Mouse (Mus musculus): Measurements from ENCODE around the gene Slc22a5. TPM values are rescaled to one million over a fixed set of nuclear protein-coding genes. Genes with fewer than 3 reads are reported as not detected.
A peak's percentile ranks its signal among the peaks of the same experiment; 100 is the strongest.
"Not testable (repeated sequence)": the region's sequence is repeated elsewhere in the genome, so short reads cannot be mapped to it uniquely, and the experiment has no call there.

The Slc22a5 gene
- polyA plus RNA-seq (2011; ENCODE audit: insufficient read length, low read depth, missing spikeins) = 7.1 and 7.2 TPM in 2 replicates

DNA sequence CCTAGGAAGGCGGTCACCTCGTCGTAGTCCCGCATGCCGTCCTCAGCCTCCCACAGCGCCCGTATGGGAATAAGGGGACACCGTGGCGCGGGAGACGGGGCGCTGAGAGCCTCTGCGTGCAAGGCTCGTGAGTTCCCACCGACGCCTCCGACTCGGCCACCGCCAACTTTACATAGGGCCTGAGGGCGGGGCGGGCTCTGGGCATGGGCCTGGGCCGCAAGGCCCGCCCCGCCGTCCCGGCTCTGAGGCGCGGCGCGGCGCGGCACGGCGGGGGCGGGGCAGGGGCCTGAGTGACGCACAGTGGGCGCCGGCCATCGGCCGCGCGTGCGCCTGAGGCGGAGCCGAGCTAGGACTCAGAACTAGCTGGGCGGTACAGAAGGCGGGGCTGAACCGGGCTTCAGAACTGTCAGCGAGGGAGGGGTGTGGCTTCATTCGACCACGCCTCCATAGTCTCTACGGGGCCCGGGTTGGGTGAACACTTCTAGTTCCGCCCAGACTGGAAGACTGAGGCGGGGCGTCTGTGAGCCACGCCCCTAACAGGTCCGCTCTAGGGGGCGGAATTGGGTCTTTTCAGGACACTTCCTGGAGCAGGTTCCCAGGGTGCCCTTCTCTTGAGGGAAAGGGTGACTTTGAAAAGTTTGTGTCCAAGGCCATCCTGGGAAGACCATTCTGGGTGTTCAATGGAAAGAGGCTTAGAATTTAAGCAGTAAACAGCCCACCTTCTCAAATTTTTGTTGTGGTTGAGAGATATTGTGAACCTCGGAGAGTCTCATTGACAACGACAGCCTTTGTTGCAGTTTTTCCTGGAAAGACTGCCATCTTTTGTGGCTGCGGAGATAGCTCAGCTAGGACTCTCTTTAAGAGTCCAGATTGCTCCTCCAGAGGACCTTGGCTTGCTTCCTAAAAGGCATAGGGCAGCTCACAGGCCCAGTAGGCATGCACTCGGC lies at the start of gene Slc22a5:
Slc22a5 (minus strand) TSS at position 156 of the 947 bp plus-strand sequence.
- no peak within 1 kb of the TSS for H3K27ac ChIP-seq (ENCODE audit: insufficient read depth, low read length)
- TF ChIP-seq POLR2A (IDR thresholded peaks at IDR 0.05; ENCODE audit: low read depth, low read length) (peak; percentile 82), CTCF (IDR thresholded peaks at IDR 0.05; ENCODE audit: borderline replicate concordance, insufficient read depth, low read length) (no peak)
- H3K4me1 ChIP-seq (ENCODE audit: control insufficient read depth, insufficient read depth, low read length) = no peaks in the 10 kb centered on the region; the same call in 1 of the 2 replicates
- H3K4me3 ChIP-seq (ENCODE audit: insufficient read depth, low read length) = peak within 1 kb of the TSS; percentile 67

DNA sequence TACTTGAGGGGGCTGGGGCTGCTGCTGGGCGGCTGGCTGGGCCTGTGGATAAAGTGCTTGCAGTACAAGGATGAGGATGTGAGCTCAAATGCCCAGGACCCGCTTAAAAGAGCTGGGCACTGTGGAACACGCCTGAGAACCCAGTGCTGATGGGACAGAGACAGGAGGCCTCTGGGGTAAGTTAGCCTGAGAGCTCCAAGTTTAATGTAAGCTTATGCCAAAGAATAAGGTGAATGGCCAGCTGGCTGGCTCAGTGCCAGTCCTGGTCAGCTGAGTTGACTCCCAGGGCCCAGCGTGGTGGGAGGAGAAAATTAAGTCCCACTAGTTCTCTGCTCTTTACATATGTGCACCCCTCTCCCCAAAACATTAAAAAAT lies 40.5 kb upstream of the Slc22a5 start:
- not testable (repeated sequence) for H3K27ac ChIP-seq (ENCODE audit: insufficient read depth, low read length); H3K4me3 ChIP-seq (ENCODE audit: insufficient read depth, low read length); H3K4me1 ChIP-seq (ENCODE audit: control insufficient read depth, insufficient read depth, low read length)

DNA sequence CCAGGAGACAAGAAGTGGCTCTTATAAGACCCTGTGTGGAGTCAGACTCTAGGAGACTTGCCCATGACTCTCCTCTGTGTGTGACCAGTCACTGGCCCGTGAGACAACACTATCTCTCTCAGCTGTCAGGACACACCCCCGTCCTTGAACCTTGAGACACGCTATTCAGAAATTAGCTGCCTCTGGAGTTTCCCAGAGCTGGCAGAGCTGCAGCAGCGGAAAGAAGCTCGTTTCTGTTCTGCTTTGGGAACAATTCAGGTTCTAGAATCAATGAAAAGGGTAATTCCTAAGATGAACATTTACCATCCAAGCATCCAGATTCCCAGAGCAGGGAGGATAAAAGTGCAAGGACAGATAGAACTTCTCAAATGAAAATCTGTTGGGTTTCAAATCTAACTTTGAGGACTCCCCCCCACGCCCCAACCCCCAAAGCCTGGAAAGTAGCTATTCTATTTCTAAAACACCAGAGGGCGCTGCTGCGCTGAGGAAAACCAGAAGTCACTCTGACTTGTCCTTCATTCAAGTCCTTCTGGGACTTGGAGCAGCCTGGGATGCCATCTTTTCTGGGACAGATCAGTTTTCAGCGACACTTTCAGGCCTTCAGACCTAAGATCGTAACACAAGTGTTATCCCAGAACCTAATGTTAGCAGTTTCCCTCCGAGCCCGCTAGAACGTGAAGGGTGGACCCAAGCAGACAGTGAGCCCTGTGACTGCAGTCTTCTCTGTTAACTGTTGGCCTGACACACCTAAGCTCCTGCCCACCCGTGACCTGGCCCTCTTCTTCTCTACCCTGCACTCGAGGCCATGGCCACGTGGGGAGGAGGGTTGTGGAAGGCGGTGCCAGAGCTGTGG lies 39.9 kb upstream of the Slc22a5 start:
- Histone ChIP-seq H3K27ac (ENCODE audit: insufficient read depth, low read length) (no peak overlapping the region), H3K4me1 (ENCODE audit: control insufficient read depth, insufficient read depth, low read length) (no peaks in the 10 kb centered on the region), H3K4me3 (ENCODE audit: insufficient read depth, low read length) (no peak overlapping the region)
- TF ChIP-seq CTCF (IDR thresholded peaks at IDR 0.05; ENCODE audit: borderline replicate concordance, insufficient read depth, low read length) (0 out of 2 replicates have a peak, but pooled peaks have one; percentile 21), POLR2A (IDR thresholded peaks at IDR 0.05; ENCODE audit: low read depth, low read length) (no peak)

DNA sequence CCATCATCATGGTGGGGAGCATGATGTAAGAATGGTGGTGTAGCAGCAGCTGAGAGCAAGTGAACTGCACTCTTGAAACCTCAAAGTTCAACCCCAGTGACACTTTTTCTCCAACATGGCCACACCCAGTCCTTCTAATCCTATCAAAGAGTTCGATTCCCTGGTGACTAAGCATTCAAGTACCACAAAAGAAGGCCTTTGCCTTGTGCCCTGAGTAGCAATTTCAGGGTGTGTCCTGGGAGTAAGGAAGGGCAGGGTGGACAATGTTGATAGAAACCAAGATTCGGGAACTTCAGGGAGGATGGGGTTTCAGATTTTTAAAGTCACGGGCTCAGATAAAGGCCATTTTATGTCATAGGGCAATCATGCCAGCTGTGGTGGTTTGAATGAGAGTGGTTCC lies 38.3 kb upstream of the Slc22a5 start:
- Histone ChIP-seq H3K4me1 (ENCODE audit: control insufficient read depth, insufficient read depth, low read length) (no peaks in the 10 kb centered on the region), H3K4me3 (ENCODE audit: insufficient read depth, low read length) (no peak overlapping the region), H3K27ac (ENCODE audit: insufficient read depth, low read length) (no peak overlapping the region)
- TF ChIP-seq CTCF (IDR thresholded peaks at IDR 0.05; ENCODE audit: borderline replicate concordance, insufficient read depth, low read length) (no peak), POLR2A (IDR thresholded peaks at IDR 0.05; ENCODE audit: low read depth, low read length) (no peak)

DNA sequence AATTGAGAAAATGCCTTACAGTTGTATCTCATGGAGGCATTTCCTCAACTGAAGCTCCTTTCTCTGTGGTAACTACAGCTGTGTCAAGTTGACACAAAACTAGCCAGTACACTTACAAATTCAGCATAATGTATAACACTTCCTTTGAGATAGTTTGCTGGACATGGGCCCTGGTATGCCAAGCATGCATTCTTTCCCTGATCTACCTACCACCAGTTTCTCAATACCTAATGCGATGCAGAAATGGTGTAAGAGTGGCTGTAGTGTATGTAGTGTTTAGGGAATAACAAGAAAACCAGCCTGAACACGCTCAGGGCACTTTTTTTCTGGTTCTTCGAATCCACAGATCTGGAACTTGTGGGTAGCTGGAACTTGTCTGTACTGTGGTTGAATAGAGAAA lies 37.1 kb upstream of the Slc22a5 start:
- Histone ChIP-seq H3K4me1 (ENCODE audit: control insufficient read depth, insufficient read depth, low read length) (no peaks in the 10 kb centered on the region), H3K27ac (ENCODE audit: insufficient read depth, low read length) (no peak overlapping the region), H3K4me3 (ENCODE audit: insufficient read depth, low read length) (no peak overlapping the region)
- no peak for TF ChIP-seq POLR2A (IDR thresholded peaks at IDR 0.05; ENCODE audit: low read depth, low read length)
- TF ChIP-seq CTCF (IDR thresholded peaks at IDR 0.05; ENCODE audit: borderline replicate concordance, insufficient read depth, low read length) = no peak

DNA sequence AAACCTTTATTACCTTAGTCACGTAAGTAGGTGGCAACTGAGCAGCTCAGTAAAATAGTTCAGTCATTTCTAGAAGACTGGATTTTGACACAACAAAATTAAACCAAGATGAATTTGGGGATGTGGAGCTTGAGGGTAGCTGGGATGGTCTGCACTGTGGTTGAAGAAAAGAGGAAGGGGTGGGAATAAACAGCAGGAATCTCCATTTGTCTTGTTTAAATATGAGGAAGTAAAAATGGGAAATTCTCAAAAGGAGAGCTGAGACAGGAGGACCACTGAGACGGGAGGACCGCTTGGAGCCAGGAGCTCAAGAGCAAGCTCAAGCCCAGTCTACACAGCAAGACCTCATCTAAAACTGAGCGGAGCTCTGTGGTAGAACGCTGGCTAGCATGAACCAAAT lies 34.8 kb upstream of the Slc22a5 start:
- no peaks in the 10 kb centered on the region for H3K4me1 ChIP-seq (ENCODE audit: control insufficient read depth, insufficient read depth, low read length)
- no peak overlapping the region for H3K27ac ChIP-seq (ENCODE audit: insufficient read depth, low read length)
- TF ChIP-seq CTCF (IDR thresholded peaks at IDR 0.05; ENCODE audit: borderline replicate concordance, insufficient read depth, low read length) = no peak
- no peak for TF ChIP-seq POLR2A (IDR thresholded peaks at IDR 0.05; ENCODE audit: low read depth, low read length)
- H3K4me3 ChIP-seq (ENCODE audit: insufficient read depth, low read length) = no peak overlapping the region

DNA sequence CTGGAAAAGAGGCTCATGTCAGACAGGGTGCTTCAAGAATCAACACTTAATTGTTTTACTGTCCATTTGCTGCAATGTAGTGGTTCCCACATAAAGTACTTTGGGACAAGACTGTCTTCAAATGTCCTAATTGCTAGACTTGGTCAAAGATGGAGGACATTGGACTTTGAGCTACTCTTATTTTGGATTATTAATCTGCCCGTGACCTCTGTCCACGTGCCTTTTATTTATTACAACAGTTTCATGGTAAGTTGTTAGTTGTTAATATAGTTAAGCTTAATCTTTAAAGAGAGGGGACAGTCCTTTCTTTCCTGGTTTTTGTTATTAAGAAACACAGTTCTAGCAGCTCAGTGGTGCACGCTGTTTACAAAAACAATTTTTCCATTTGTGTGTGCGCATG lies 27.4 kb upstream of the Slc22a5 start:
- Histone ChIP-seq H3K4me3 (ENCODE audit: insufficient read depth, low read length) (no peak overlapping the region), H3K27ac (ENCODE audit: insufficient read depth, low read length) (no peak overlapping the region), H3K4me1 (ENCODE audit: control insufficient read depth, insufficient read depth, low read length) (no peaks in the 10 kb centered on the region)
- TF ChIP-seq CTCF (IDR thresholded peaks at IDR 0.05; ENCODE audit: borderline replicate concordance, insufficient read depth, low read length) (no peak), POLR2A (IDR thresholded peaks at IDR 0.05; ENCODE audit: low read depth, low read length) (no peak)

DNA sequence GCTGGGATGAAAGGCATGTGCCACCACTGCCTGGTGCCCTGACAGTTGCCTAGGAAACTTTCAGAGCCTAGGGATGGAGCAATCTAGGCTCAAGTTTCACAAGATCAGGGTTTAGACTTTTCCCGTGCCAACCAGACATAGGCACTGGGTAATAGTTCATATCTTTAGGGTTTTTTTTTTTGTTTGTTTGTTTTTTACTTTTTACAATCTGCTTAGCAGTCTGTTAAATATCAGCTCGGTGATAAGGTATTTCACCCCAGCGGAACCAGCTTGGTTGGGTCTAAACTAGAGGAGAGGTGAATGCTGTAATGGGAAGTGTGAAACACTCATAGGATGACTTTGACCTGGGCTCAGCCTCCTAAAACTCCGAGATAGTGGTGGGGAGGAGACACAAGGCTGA lies 19.6 kb upstream of the Slc22a5 start:
- Histone ChIP-seq H3K4me3 (ENCODE audit: insufficient read depth, low read length) (no peak overlapping the region), H3K27ac (ENCODE audit: insufficient read depth, low read length) (no peak overlapping the region), H3K4me1 (ENCODE audit: control insufficient read depth, insufficient read depth, low read length) (no peaks in the 10 kb centered on the region)
- TF ChIP-seq POLR2A (IDR thresholded peaks at IDR 0.05; ENCODE audit: low read depth, low read length) (no peak), CTCF (IDR thresholded peaks at IDR 0.05; ENCODE audit: borderline replicate concordance, insufficient read depth, low read length) (no peak)

DNA sequence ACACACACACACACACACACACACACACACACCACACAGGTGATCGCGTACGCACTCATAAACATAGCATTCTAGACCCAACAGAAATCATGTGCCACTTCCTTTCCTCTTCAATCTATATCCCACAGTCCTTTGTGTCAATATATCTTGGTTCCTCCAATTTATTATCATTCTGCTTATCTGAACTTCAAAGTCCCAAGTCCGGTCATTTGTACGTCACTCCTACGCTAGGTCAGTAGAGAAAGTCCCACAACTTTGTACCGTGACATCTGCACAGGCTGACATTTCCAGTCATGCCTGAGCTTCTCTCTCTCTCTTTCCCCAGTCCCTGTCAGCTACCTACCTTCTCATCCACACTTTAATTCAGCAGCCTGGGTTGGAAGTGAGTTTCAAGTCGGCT lies 17.2 kb upstream of the Slc22a5 start:
- TF ChIP-seq POLR2A (IDR thresholded peaks at IDR 0.05; ENCODE audit: low read depth, low read length) (no peak), CTCF (IDR thresholded peaks at IDR 0.05; ENCODE audit: borderline replicate concordance, insufficient read depth, low read length) (no peak)
- Histone ChIP-seq H3K4me1 (ENCODE audit: control insufficient read depth, insufficient read depth, low read length) (peaks cover 7% of the 10 kb centered on the region; the same call in 1 of the 2 replicates), H3K27ac (ENCODE audit: insufficient read depth, low read length) (no peak overlapping the region), H3K4me3 (ENCODE audit: insufficient read depth, low read length) (no peak overlapping the region)

DNA sequence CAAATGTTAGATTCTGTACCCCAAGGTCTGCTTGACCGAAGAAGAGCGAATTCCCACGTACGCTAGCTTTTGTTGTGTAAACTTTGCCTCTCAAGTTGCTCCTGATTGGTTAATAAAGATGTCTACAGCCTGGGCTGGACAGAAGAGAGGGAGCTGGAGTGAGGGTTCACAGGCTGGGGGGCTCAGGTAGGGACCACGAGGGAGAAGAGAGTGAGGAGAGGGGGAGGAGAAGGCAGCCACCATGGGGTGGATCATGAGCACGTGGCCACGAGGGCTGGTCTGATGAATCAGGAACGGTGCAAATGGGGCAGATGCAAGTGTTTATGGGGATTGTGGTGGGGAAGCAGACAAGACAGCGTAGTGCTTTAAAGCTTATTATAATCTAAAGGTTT lies 13.1 kb upstream of the Slc22a5 start:
- peaks cover 7% of the 10 kb centered on the region; the same call in 1 of the 2 replicates for H3K4me1 ChIP-seq (ENCODE audit: control insufficient read depth, insufficient read depth, low read length)
- H3K27ac ChIP-seq (ENCODE audit: insufficient read depth, low read length) = no peak overlapping the region
- TF ChIP-seq CTCF (IDR thresholded peaks at IDR 0.05; ENCODE audit: borderline replicate concordance, insufficient read depth, low read length) (no peak), POLR2A (IDR thresholded peaks at IDR 0.05; ENCODE audit: low read depth, low read length) (no peak)
- no peak overlapping the region for H3K4me3 ChIP-seq (ENCODE audit: insufficient read depth, low read length)
